Mouse (Mus musculus): ENCODE measurements around the gene Hoxa3. TPM values are rescaled to one million over a fixed set of nuclear protein-coding genes. Genes with fewer than 3 reads are reported as not detected.

Hoxa3 gene
- polyA plus RNA-seq, 2 experiments, result 3.4 to 12.0 TPM

GRCm38 (mm10) chr6:52137841-52138535, 75.1 kb downstream of the Hoxa3 start:
- TF ChIP-seq POLR2A (IDR thresholded peaks at IDR 0.05; ENCODE audit: borderline replicate concordance, extremely low read depth, insufficient read depth, insufficient read length), result no peak
- no peaks in the 10 kb centered on the region for H3K9me3 ChIP-seq (ENCODE audit: control insufficient read depth, low read length)
- DNase-seq (ENCODE audit: low spot score), result no peak
- H3K9ac ChIP-seq (ENCODE audit: low read depth, low read length, severe bottlenecking), result no peak overlapping the region
- no peaks in the 10 kb centered on the region for H3K4me1 ChIP-seq (ENCODE audit: control insufficient read depth, insufficient read depth, low read length)
- ATAC-seq (ENCODE audit: low FRiP score, low read depth), result no peak
- H3K27ac ChIP-seq (replicated peaks; ENCODE audit: low read depth, low read length), result no peak overlapping the region
- 59% methylated on average over 9 of the region's 9 CpGs for WGBS
- H3K27me3 ChIP-seq (ENCODE audit: control insufficient read depth, insufficient read depth, low read length), result no peaks in the 10 kb centered on the region
- H3K4me2 ChIP-seq (replicated peaks; ENCODE audit: low read depth, low read length, severe bottlenecking), result no peak overlapping the region
- no peak overlapping the region for H3K4me3 ChIP-seq (replicated peaks; ENCODE audit: low read length)
- no peaks in the 10 kb centered on the region for H3K36me3 ChIP-seq (ENCODE audit: control insufficient read depth, insufficient read depth, low read length)

- Histone ChIP-seq H3K27ac (replicated peaks; ENCODE audit: low read depth, low read length) (no peak overlapping the region), H3K9me3 (ENCODE audit: control insufficient read depth, low read length) (0 out of 2 replicates have a peak, but pooled peaks cover 7% of the 10 kb centered on the region), H3K4me3 (replicated peaks; ENCODE audit: low read length) (no peak overlapping the region), H3K4me2 (replicated peaks; ENCODE audit: low read depth, low read length, severe bottlenecking) (no peak overlapping the region), H3K9ac (ENCODE audit: low read depth, low read length, severe bottlenecking) (no peak overlapping the region), H3K4me1 (ENCODE audit: control insufficient read depth, insufficient read depth, low read length) (no peaks in the 10 kb centered on the region), H3K36me3 (ENCODE audit: control insufficient read depth, insufficient read depth, low read length) (no peaks in the 10 kb centered on the region), H3K27me3 (ENCODE audit: control insufficient read depth, insufficient read depth, low read length) (no peaks in the 10 kb centered on the region)
- no peak for ATAC-seq (ENCODE audit: low FRiP score, low read depth)
- TF ChIP-seq POLR2A (IDR thresholded peaks at IDR 0.05; ENCODE audit: borderline replicate concordance, extremely low read depth, insufficient read depth, insufficient read length), result no peak
- 77% methylated on average over 4 of the region's 4 CpGs for WGBS
- no peak for DNase-seq (ENCODE audit: low spot score)
Measured at GRCm38 (mm10) chr6:52123673-52124072, 89.5 kb downstream of the Hoxa3 start.

GRCm38 (mm10) chr6:52121173-52121572, 92.0 kb downstream of the Hoxa3 start:
- Histone ChIP-seq H3K4me3 (replicated peaks; ENCODE audit: low read length) (no peak overlapping the region), H3K4me2 (replicated peaks; ENCODE audit: low read depth, low read length, severe bottlenecking) (no peak overlapping the region), H3K9ac (ENCODE audit: low read depth, low read length, severe bottlenecking) (no peak overlapping the region), H3K27ac (replicated peaks; ENCODE audit: low read depth, low read length) (no peak overlapping the region), H3K27me3 (ENCODE audit: control insufficient read depth, insufficient read depth, low read length) (no peaks in the 10 kb centered on the region), H3K4me1 (ENCODE audit: control insufficient read depth, insufficient read depth, low read length) (no peaks in the 10 kb centered on the region; the same call in 1 of the 2 replicates), H3K36me3 (ENCODE audit: control insufficient read depth, insufficient read depth, low read length) (no peaks in the 10 kb centered on the region), H3K9me3 (ENCODE audit: control insufficient read depth, low read length) (no peaks in the 10 kb centered on the region)
- DNase-seq (ENCODE audit: low spot score), result no peak
- no peak for ATAC-seq (ENCODE audit: low FRiP score, low read depth)
- WGBS, result 45% methylated on average over 3 of the region's 3 CpGs
- no peak for TF ChIP-seq POLR2A (IDR thresholded peaks at IDR 0.05; ENCODE audit: borderline replicate concordance, extremely low read depth, insufficient read depth, insufficient read length)

MicroRNAs within 50 kb of the gene (microRNA counts, 519-probe panel; counts per million panel counts)
- 4,989 counts per million, percentile 95 among the panel's probes with 10 or more counts for microRNA mmu-miR-196b

Small RNAs within 50 kb of the gene (microRNA-seq; reads per million reads assigned to microRNA genes)
- 52,235 reads per million, percentile 99 among the genes with 10 or more reads in this experiment for gene Mir196b

Other genes starting within 250 kb of the Hoxa3 start
- 11.0 and 14.4 TPM in 2 replicates for gene Skap2, start 200.8 kb downstream of the Hoxa3 start, polyA plus RNA-seq (2012; rRNA removed)
- 18.3 and 23.0 TPM in 2 replicates for gene Skap2, start 200.8 kb downstream of the Hoxa3 start, polyA plus RNA-seq (2014; fragmentation: Nextera tagmentation; extraction: Ambion mirVana)
- 1.4 and 1.6 TPM in 2 replicates for gene Hoxa1, start 55.0 kb downstream of the Hoxa3 start, polyA plus RNA-seq (2012; rRNA removed)
- gene Hoxa1, start 55.0 kb downstream of the Hoxa3 start, polyA plus RNA-seq (2014; fragmentation: Nextera tagmentation; extraction: Ambion mirVana), result 1.4 and 1.7 TPM in 2 replicates
- gene Hoxa2, start 48.5 kb downstream of the Hoxa3 start, polyA plus RNA-seq (2012; rRNA removed), result 3.1 and 3.6 TPM in 2 replicates
- gene Hoxa2, start 48.5 kb downstream of the Hoxa3 start, polyA plus RNA-seq (2014; fragmentation: Nextera tagmentation; extraction: Ambion mirVana), result 0.80 and 1.0 TPM in 2 replicates
- gene 5730596B20Rik, start 35.8 kb downstream of the Hoxa3 start, polyA plus RNA-seq (2012; rRNA removed), result 0.27 and 0.44 TPM in 2 replicates
- gene 5730596B20Rik, start 35.8 kb downstream of the Hoxa3 start, polyA plus RNA-seq (2014; fragmentation: Nextera tagmentation; extraction: Ambion mirVana), result 0.29 and 0.70 TPM in 2 replicates
- 2.2 and 2.8 TPM in 2 replicates for gene Hoxa4, start 21.6 kb downstream of the Hoxa3 start, polyA plus RNA-seq (2012; rRNA removed)
- gene Hoxa4, start 21.6 kb downstream of the Hoxa3 start, polyA plus RNA-seq (2014; fragmentation: Nextera tagmentation; extraction: Ambion mirVana), result 0.57 and 1.0 TPM in 2 replicates
- gene Hoxa5, start 8.7 kb downstream of the Hoxa3 start, polyA plus RNA-seq (2012; rRNA removed), result 11.0 and 12.3 TPM in 2 replicates
- gene Hoxa5, start 8.7 kb downstream of the Hoxa3 start, polyA plus RNA-seq (2014; fragmentation: Nextera tagmentation; extraction: Ambion mirVana), result 3.4 and 3.8 TPM in 2 replicates
- gene Hoxa6, start 4.6 kb downstream of the Hoxa3 start, polyA plus RNA-seq (2012; rRNA removed), result 3.9 and 4.3 TPM in 2 replicates
- 0.66 and 0.94 TPM in 2 replicates for gene Hoxa6, start 4.6 kb downstream of the Hoxa3 start, polyA plus RNA-seq (2014; fragmentation: Nextera tagmentation; extraction: Ambion mirVana)
- 3.2 and 4.6 TPM in 2 replicates for gene Gm28308, start within 50 bp of the Hoxa3 start, polyA plus RNA-seq (2012; rRNA removed)
- 1.1 TPM in 1 of 2 replicates, not detected in the other for gene Gm28308, start within 50 bp of the Hoxa3 start, polyA plus RNA-seq (2014; fragmentation: Nextera tagmentation; extraction: Ambion mirVana)
- 15.8 and 17.0 TPM in 2 replicates for gene Hoxa7, start 8.5 kb upstream of the Hoxa3 start, polyA plus RNA-seq (2012; rRNA removed)
- gene Hoxa7, start 8.5 kb upstream of the Hoxa3 start, polyA plus RNA-seq (2014; fragmentation: Nextera tagmentation; extraction: Ambion mirVana), result 8.9 and 10.1 TPM in 2 replicates
- gene Hoxa9, start 17.8 kb upstream of the Hoxa3 start, polyA plus RNA-seq (2012; rRNA removed), result 107 and 134 TPM in 2 replicates
- 39.0 and 45.2 TPM in 2 replicates for gene Hoxa9, start 17.8 kb upstream of the Hoxa3 start, polyA plus RNA-seq (2014; fragmentation: Nextera tagmentation; extraction: Ambion mirVana)
- 111 and 136 TPM in 2 replicates for gene Hoxa10, start 27.5 kb upstream of the Hoxa3 start, polyA plus RNA-seq (2012; rRNA removed)
- gene Hoxa10, start 27.5 kb upstream of the Hoxa3 start, polyA plus RNA-seq (2014; fragmentation: Nextera tagmentation; extraction: Ambion mirVana), result 117 and 149 TPM in 2 replicates
- 32.6 and 41.2 TPM in 2 replicates for gene Hoxa11, start 32.5 kb upstream of the Hoxa3 start, polyA plus RNA-seq (2012; rRNA removed)
- 31.1 and 39.0 TPM in 2 replicates for gene Hoxa11, start 32.5 kb upstream of the Hoxa3 start, polyA plus RNA-seq (2014; fragmentation: Nextera tagmentation; extraction: Ambion mirVana)
- 26.0 and 37.6 TPM in 2 replicates for gene Hoxa13, start 47.5 kb upstream of the Hoxa3 start, polyA plus RNA-seq (2012; rRNA removed)
- gene Hoxa13, start 47.5 kb upstream of the Hoxa3 start, polyA plus RNA-seq (2014; fragmentation: Nextera tagmentation; extraction: Ambion mirVana), result 16.0 and 24.1 TPM in 2 replicates
- gene Evx1, start 100.2 kb upstream of the Hoxa3 start, polyA plus RNA-seq (2012; rRNA removed), result 0.64 and 0.93 TPM in 2 replicates
- gene Evx1, start 100.2 kb upstream of the Hoxa3 start, polyA plus RNA-seq (2014; fragmentation: Nextera tagmentation; extraction: Ambion mirVana), result 0.18 and 0.44 TPM in 2 replicates